ENCODE assay signal across 8 mouse cellular contexts in the genomic region with DNA sequence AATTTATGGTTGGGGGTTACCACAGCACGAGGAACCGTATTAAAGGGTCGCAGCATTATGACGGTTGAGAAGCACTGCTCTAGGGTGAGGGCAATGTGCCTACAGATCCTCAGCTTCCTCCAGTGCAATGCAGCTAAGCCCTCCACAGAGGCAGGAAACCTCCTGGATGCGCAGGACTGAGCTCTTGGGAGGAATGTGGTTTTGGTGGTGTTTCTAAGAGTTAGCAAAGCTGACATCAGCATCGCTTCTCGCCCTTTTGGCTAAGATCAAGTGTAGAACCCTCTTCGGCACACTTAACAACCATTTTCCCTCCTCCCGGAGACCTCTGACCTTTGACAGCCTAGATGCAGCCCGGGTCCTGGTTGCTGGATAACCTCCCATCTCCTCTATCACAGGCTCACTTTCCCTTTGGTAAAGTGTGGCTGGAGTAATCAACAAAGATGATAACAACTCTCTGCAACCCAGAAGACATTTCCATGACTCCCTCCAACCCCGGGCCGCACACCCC. TPM values are rescaled to one million over a fixed set of nuclear protein-coding genes. Genes with fewer than 3 reads are reported as not detected.
DNase-seq lines count a peak whose midpoint lies in the region; ATAC-seq and TF ChIP-seq lines count a peak whose summit lies in the region.

No protein-coding gene starts in this region.

- ATAC-seq in erythroblast, adult 5-6 weeks (replicated peaks; ENCODE audit: low FRiP score, poor library complexity, severe bottlenecking): no peak
- no peak for ATAC-seq in hindbrain, embryonic 14.5 days (ENCODE audit: low FRiP score)
- no peak for ATAC-seq in liver, embryonic 15.5 days (ENCODE audit: insufficient read depth)

- peaks cover 3% of the 10 kb centered on the region; the same call in 1 of the 2 replicates for H3K9me3 ChIP-seq in erythroblast, embryonic 14.5 days (ENCODE audit: control insufficient read depth, low read length)
- H3K9me3 ChIP-seq in E14TG2a.4 (ENCODE audit: low read length): no peaks in the 10 kb centered on the region
- no peaks in the 10 kb centered on the region for H3K9me3 ChIP-seq in hindbrain, embryonic 14.5 days (ENCODE audit: control insufficient read depth, low read length)
- H3K9me3 ChIP-seq in liver, embryonic 15.5 days (replicated peaks): no peaks in the 10 kb centered on the region

- no peak for DNase-seq in hindbrain, embryonic 14.5 days (ENCODE audit: low spot score)
- no peak for DNase-seq in cerebellum, postnatal 36 days
- no peak for DNase-seq in gastrocnemius, adult 8-10 months (ENCODE audit: low spot score in 2 of 2)
- DNase-seq in layer of hippocampus, adult 8-10 months (ENCODE audit: low spot score in 2 of 2): no peak

- TF ChIP-seq CTCF in E14TG2a.4 (conservative IDR thresholded peaks at IDR 0.05; ENCODE audit: low read length): no peak

- peak overlapping the region; percentile 52 for H3K4me2 ChIP-seq in hindbrain, embryonic 14.5 days (replicated peaks)
- H3K4me2 ChIP-seq in liver, embryonic 15.5 days: peak overlapping the region; percentile 76

- peak overlapping the region; percentile 44 for H3K4me3 ChIP-seq in erythroblast, embryonic 14.5 days (replicated peaks)
- H3K4me3 ChIP-seq in E14TG2a.4 (replicated peaks; ENCODE audit: low read length): peak overlapping the region; percentile 82
- H3K4me3 ChIP-seq in hindbrain, embryonic 14.5 days (replicated peaks; ENCODE audit: low read length): peak overlapping the region; percentile 28
- H3K4me3 ChIP-seq in liver, embryonic 15.5 days (replicated peaks): peak overlapping the region; percentile 53

- H3K4me1 ChIP-seq in erythroblast, embryonic 14.5 days (ENCODE audit: control insufficient read depth): peaks cover 23% of the 10 kb centered on the region
- H3K4me1 ChIP-seq in E14TG2a.4 (replicated peaks; ENCODE audit: low read depth, low read length): peaks cover 22% of the 10 kb centered on the region
- H3K4me1 ChIP-seq in hindbrain, embryonic 14.5 days (replicated peaks; ENCODE audit: control insufficient read depth, insufficient read depth, low read length): no peaks in the 10 kb centered on the region
- peaks cover 28% of the 10 kb centered on the region for H3K4me1 ChIP-seq in liver, embryonic 15.5 days (replicated peaks)

- 36% methylated on average over 12 of the region's 12 CpGs for WGBS in hindbrain, embryonic 14.5 days
- 14% methylated on average over 12 of the region's 12 CpGs for WGBS in liver, embryonic 15.5 days (ENCODE audit: insufficient replicate concordance)

- peaks cover 38% of the 10 kb centered on the region for H3K27me3 ChIP-seq in erythroblast, embryonic 14.5 days (ENCODE audit: control insufficient read depth)
- H3K27me3 ChIP-seq in E14TG2a.4 (ENCODE audit: insufficient read depth, low read length): peaks cover 81% of the 10 kb centered on the region
- H3K27me3 ChIP-seq in hindbrain, embryonic 14.5 days (ENCODE audit: control insufficient read depth, insufficient read depth, low read length): peaks cover 30% of the 10 kb centered on the region
- peaks cover 43% of the 10 kb centered on the region for H3K27me3 ChIP-seq in liver, embryonic 15.5 days

- H3K9ac ChIP-seq in hindbrain, embryonic 14.5 days: no peak overlapping the region
- H3K9ac ChIP-seq in liver, embryonic 15.5 days: no peak overlapping the region

- H3K36me3 ChIP-seq in erythroblast, embryonic 14.5 days (ENCODE audit: control insufficient read depth): no peaks in the 10 kb centered on the region
- H3K36me3 ChIP-seq in E14TG2a.4 (ENCODE audit: insufficient read depth, low read length): no peaks in the 10 kb centered on the region
- H3K36me3 ChIP-seq in hindbrain, embryonic 14.5 days (replicated peaks; ENCODE audit: control insufficient read depth, insufficient read depth): no peaks in the 10 kb centered on the region
- H3K36me3 ChIP-seq in liver, embryonic 15.5 days (replicated peaks): no peaks in the 10 kb centered on the region

- H3K27ac ChIP-seq in hindbrain, embryonic 14.5 days: no peak overlapping the region
- no peak overlapping the region for H3K27ac ChIP-seq in liver, embryonic 15.5 days (replicated peaks)

RNA-seq across cellular contexts. Expression of a gene that starts 1.2 kb away (rescaled TPM):
- polyA plus RNA-seq in erythroblast, embryonic 14.5 days (2012): 0.05 and 0.08 TPM in 2 replicates
- 1.5 and 2.5 TPM in 2 replicates for total RNA-seq in erythroblast, adult 5-6 weeks (2015; ENCODE audit: low replicate concordance)
- total RNA-seq in erythroblast, adult 5-6 weeks (2017; ENCODE audit: low replicate concordance): 1.1 and 5.2 TPM in 2 replicates
- polyA plus RNA-seq in hindbrain, embryonic 14.5 days (2014; fragmentation: Nextera tagmentation; extraction: Ambion mirVana): 0.72 and 0.98 TPM in 2 replicates
- 1.6 TPM in 2 replicates for polyA plus RNA-seq in liver, embryonic 15.5 days (2015; fragmentation: Nextera tagmentation; extraction: Ambion mirVana)
- under 1 TPM in 1 of 4 experiments, not detected in 3; 0.94 TPM for total RNA-seq in gastrocnemius, adult 8-10 months (2022)
- total RNA-seq in layer of hippocampus, adult 8-10 months (2022): 1 to 10 TPM; 2.6 to 5.3 (median 3.8) TPM

RNA-seq across cellular contexts. Expression of a gene that starts 31.4 kb away (rescaled TPM):
- polyA plus RNA-seq in erythroblast, embryonic 14.5 days (2012): 0.32 and 0.67 TPM in 2 replicates
- 13.1 and 22.8 TPM in 2 replicates for total RNA-seq in erythroblast, adult 5-6 weeks (2015; ENCODE audit: low replicate concordance)
- 8.2 and 8.9 TPM in 2 replicates for total RNA-seq in erythroblast, adult 5-6 weeks (2017; ENCODE audit: low replicate concordance)
- polyA plus RNA-seq in hindbrain, embryonic 14.5 days (2014; fragmentation: Nextera tagmentation; extraction: Ambion mirVana): 31.0 and 37.0 TPM in 2 replicates
- 15.0 and 16.7 TPM in 2 replicates for polyA plus RNA-seq in liver, embryonic 15.5 days (2015; fragmentation: Nextera tagmentation; extraction: Ambion mirVana)
- 100 to 1,000 TPM; 121 to 134 (median 131) TPM for total RNA-seq in gastrocnemius, adult 8-10 months (2022)
- total RNA-seq in layer of hippocampus, adult 8-10 months (2022): 10 to 100 TPM; 12.2 to 22.0 (median 18.0) TPM

Comparison
In these comparisons a context has a peak if more than half of its experiments do, and no peak if none do; other contexts are left out.
1. H3K4me3 ChIP-seq: peak in every context shown above with its lines; median percentile 82 in E14TG2a.4; 53 in liver, embryonic 15.5 days; 44 in erythroblast, embryonic 14.5 days; 28 in hindbrain, embryonic 14.5 days.
2. RNA of a gene that starts 31.4 kb away (total RNA-seq): 121 to 134 TPM in gastrocnemius, adult 8-10 months; 12.2 to 22.0 TPM in layer of hippocampus, adult 8-10 months and 8.2 to 22.8 TPM in erythroblast, adult 5-6 weeks; every median in the first group is over 4 times any median in the second.